Mouse (Mus musculus): ENCODE measurements at regions not wholly inside any gene's neighbourhood (a gene's known extent, or its start where the extent isn't known, plus 50 kb on each side); places are given as distances from the start of the nearest gene placed in this dataset.

- WGBS = 83% methylated on average over 2 of the region's 2 CpGs
- Histone ChIP-seq H3K27me3 (ENCODE audit: control insufficient read depth, insufficient read depth, low read length) (no peaks in the 10 kb centered on the region), H3K27ac (ENCODE audit: insufficient read depth, low read length) (no peak overlapping the region), H3K4me1 (ENCODE audit: control insufficient read depth, insufficient read depth, low read length) (no peaks in the 10 kb centered on the region), H3K4me3 (replicated peaks; ENCODE audit: insufficient read depth, low read depth, low read length) (no peak overlapping the region)
- no peak for DNase-seq
- no peak for TF ChIP-seq POLR2A (IDR thresholded peaks at IDR 0.05; ENCODE audit: borderline replicate concordance, insufficient read depth, low read length)
- TF ChIP-seq CTCF (IDR thresholded peaks at IDR 0.05; ENCODE audit: borderline replicate concordance, insufficient read depth, low read depth, low read length) = no peak
Measured at GRCm38 (mm10) chr12:54448221-54448620, 208.2 kb downstream of the Sptssa start.

- no peak overlapping the region for H3K4me3 ChIP-seq (replicated peaks; ENCODE audit: insufficient read depth, low read depth, low read length)
- H3K27me3 ChIP-seq (ENCODE audit: control insufficient read depth, insufficient read depth, low read length) = no peaks in the 10 kb centered on the region
- TF ChIP-seq CTCF (IDR thresholded peaks at IDR 0.05; ENCODE audit: borderline replicate concordance, insufficient read depth, low read depth, low read length) = no peak
- TF ChIP-seq POLR2A (IDR thresholded peaks at IDR 0.05; ENCODE audit: borderline replicate concordance, insufficient read depth, low read length) = no peak
- DNase-seq = no peak
- whole genome bisulfite sequencing = 96% methylated on average over 3 of the region's 3 CpGs
- no peaks in the 10 kb centered on the region for H3K4me1 ChIP-seq (ENCODE audit: control insufficient read depth, insufficient read depth, low read length)
- H3K27ac ChIP-seq (ENCODE audit: insufficient read depth, low read length) = no peak overlapping the region
Measured at GRCm38 (mm10) chr12:54447354-54447753, 209.0 kb downstream of the Sptssa start.

GRCm38 (mm10) chr12:54446356-54446755, 210.0 kb downstream of the Sptssa start:
- DNase-seq = no peak
- Histone ChIP-seq H3K4me1 (ENCODE audit: control insufficient read depth, insufficient read depth, low read length) (no peaks in the 10 kb centered on the region), H3K4me3 (replicated peaks; ENCODE audit: insufficient read depth, low read depth, low read length) (no peak overlapping the region), H3K27ac (ENCODE audit: insufficient read depth, low read length) (no peak overlapping the region), H3K27me3 (ENCODE audit: control insufficient read depth, insufficient read depth, low read length) (no peaks in the 10 kb centered on the region; the same call in 1 of the 2 replicates)
- TF ChIP-seq POLR2A (IDR thresholded peaks at IDR 0.05; ENCODE audit: borderline replicate concordance, insufficient read depth, low read length) (no peak), CTCF (IDR thresholded peaks at IDR 0.05; ENCODE audit: borderline replicate concordance, insufficient read depth, low read depth, low read length) (no peak)
- WGBS = 93% methylated on average over 7 of the region's 7 CpGs

GRCm38 (mm10) chr12:54444416-54444815, 212.0 kb downstream of the Sptssa start:
- TF ChIP-seq CTCF (IDR thresholded peaks at IDR 0.05; ENCODE audit: borderline replicate concordance, insufficient read depth, low read depth, low read length) = no peak
- TF ChIP-seq POLR2A (IDR thresholded peaks at IDR 0.05; ENCODE audit: borderline replicate concordance, insufficient read depth, low read length) = no peak
- no peak overlapping the region for H3K27ac ChIP-seq (ENCODE audit: insufficient read depth, low read length)
- no peaks in the 10 kb centered on the region for H3K4me1 ChIP-seq (ENCODE audit: control insufficient read depth, insufficient read depth, low read length)
- DNase-seq = no peak
- no peak overlapping the region for H3K4me3 ChIP-seq (replicated peaks; ENCODE audit: insufficient read depth, low read depth, low read length)
- WGBS = 39% methylated on average over 4 of the region's 4 CpGs
- no peaks in the 10 kb centered on the region; the same call in 1 of the 2 replicates for H3K27me3 ChIP-seq (ENCODE audit: control insufficient read depth, insufficient read depth, low read length)

- TF ChIP-seq CTCF (IDR thresholded peaks at IDR 0.05; ENCODE audit: borderline replicate concordance, insufficient read depth, low read depth, low read length) (no peak), POLR2A (IDR thresholded peaks at IDR 0.05; ENCODE audit: borderline replicate concordance, insufficient read depth, low read length) (no peak)
- Histone ChIP-seq H3K27ac (ENCODE audit: insufficient read depth, low read length) (no peak overlapping the region), H3K27me3 (ENCODE audit: control insufficient read depth, insufficient read depth, low read length) (no peaks in the 10 kb centered on the region; the same call in 1 of the 2 replicates), H3K4me1 (ENCODE audit: control insufficient read depth, insufficient read depth, low read length) (no peaks in the 10 kb centered on the region), H3K4me3 (replicated peaks; ENCODE audit: insufficient read depth, low read depth, low read length) (no peak overlapping the region)
- no peak for DNase-seq
- WGBS = 87% methylated on average over 2 of the region's 2 CpGs
Measured at GRCm38 (mm10) chr12:54443285-54443684, 213.1 kb downstream of the Sptssa start.

- H3K27ac ChIP-seq (ENCODE audit: insufficient read depth, low read length) = no peak overlapping the region
- TF ChIP-seq POLR2A (IDR thresholded peaks at IDR 0.05; ENCODE audit: borderline replicate concordance, insufficient read depth, low read length) (no peak), CTCF (IDR thresholded peaks at IDR 0.05; ENCODE audit: borderline replicate concordance, insufficient read depth, low read depth, low read length) (no peak)
- no peaks in the 10 kb centered on the region for H3K4me1 ChIP-seq (ENCODE audit: control insufficient read depth, insufficient read depth, low read length)
- no peak overlapping the region for H3K4me3 ChIP-seq (replicated peaks; ENCODE audit: insufficient read depth, low read depth, low read length)
- DNase-seq = no peak
- no peaks in the 10 kb centered on the region; the same call in 1 of the 2 replicates for H3K27me3 ChIP-seq (ENCODE audit: control insufficient read depth, insufficient read depth, low read length)
- WGBS = 93% methylated on average over 11 of the region's 11 CpGs
Measured at GRCm38 (mm10) chr12:54442408-54442807, 214.0 kb downstream of the Sptssa start.

- 52% methylated on average over 6 of the region's 6 CpGs for WGBS
- Histone ChIP-seq H3K27ac (ENCODE audit: insufficient read depth, low read length) (no peak overlapping the region), H3K4me3 (replicated peaks; ENCODE audit: insufficient read depth, low read depth, low read length) (no peak overlapping the region), H3K27me3 (ENCODE audit: control insufficient read depth, insufficient read depth, low read length) (no peaks in the 10 kb centered on the region; the same call in 1 of the 2 replicates), H3K4me1 (ENCODE audit: control insufficient read depth, insufficient read depth, low read length) (no peaks in the 10 kb centered on the region)
- TF ChIP-seq CTCF (IDR thresholded peaks at IDR 0.05; ENCODE audit: borderline replicate concordance, insufficient read depth, low read depth, low read length) (no peak), POLR2A (IDR thresholded peaks at IDR 0.05; ENCODE audit: borderline replicate concordance, insufficient read depth, low read length) (no peak)
- DNase-seq = no peak
Measured at GRCm38 (mm10) chr12:54440851-54441593, 215.4 kb downstream of the Sptssa start.

- WGBS = 83% methylated on average over 4 of the region's 4 CpGs
- no peak for DNase-seq
- TF ChIP-seq POLR2A (IDR thresholded peaks at IDR 0.05; ENCODE audit: borderline replicate concordance, insufficient read depth, low read length) (no peak), CTCF (IDR thresholded peaks at IDR 0.05; ENCODE audit: borderline replicate concordance, insufficient read depth, low read depth, low read length) (no peak)
- Histone ChIP-seq H3K27me3 (ENCODE audit: control insufficient read depth, insufficient read depth, low read length) (no peaks in the 10 kb centered on the region; the same call in 1 of the 2 replicates), H3K4me3 (replicated peaks; ENCODE audit: insufficient read depth, low read depth, low read length) (no peak overlapping the region), H3K4me1 (ENCODE audit: control insufficient read depth, insufficient read depth, low read length) (no peaks in the 10 kb centered on the region), H3K27ac (ENCODE audit: insufficient read depth, low read length) (no peak overlapping the region)
Measured at GRCm38 (mm10) chr12:54438793-54439192, 217.6 kb downstream of the Sptssa start.

All from cerebellum, adult 2 months (tissue).